Mouse (Mus musculus) MEL (cell line): ENCODE data around the gene Klf2. TPM values are rescaled to one million over a fixed set of nuclear protein-coding genes. Genes with fewer than 3 reads are reported as not detected.

Experiments used
- DNase-seq: peaks from one replicate; pipeline ENCODE4 v3.0.0; 2011; ENCODE audit warnings: low read depth, low spot score
- H3K27ac ChIP-seq: 2 replicates; pipeline ENCODE4 v1.5.1; 2012; ENCODE audit warnings: low read depth, mild to moderate bottlenecking, control low read depth, low read length, moderate library complexity; ENCODE audit not compliant: control insufficient read depth
- H3K27me3 ChIP-seq, 2 experiments: fragments of 150-350 bp in 1 of 2; sonication (generic) in 1 of 2; 2 replicates each; pipeline ENCODE4 v1.6.1; 2012; ENCODE audit warnings: low read length in 2 of 2, mild to moderate bottlenecking in 2 of 2, improper control_type of control experiment in 1 of 2, moderate library complexity in 1 of 2; ENCODE audit not compliant: insufficient read depth in 2 of 2, control insufficient read depth in 1 of 2
- H3K36me3 ChIP-seq, 2 experiments: 2 replicates each; pipeline ENCODE4 v1.6.1; 2012 to 2014; ENCODE audit warnings: low read length in 2 of 2, improper control_type of control experiment in 1 of 2, inconsistent platforms in 1 of 2, mild to moderate bottlenecking in 1 of 2; ENCODE audit not compliant: insufficient read depth in 2 of 2, control insufficient read depth in 1 of 2
- H3K4me1 ChIP-seq, 2 experiments: fragments of 150-350 bp in 1 of 2; sonication (generic) in 1 of 2; 2 replicates each; pipeline ENCODE4 v1.6.1; 2012; ENCODE audit warnings: low read length in 2 of 2, improper control_type of control experiment in 1 of 2, mild to moderate bottlenecking in 1 of 2; ENCODE audit not compliant: insufficient read depth in 2 of 2, control insufficient read depth in 1 of 2
- H3K4me3 ChIP-seq, 2 experiments: fragments of 150-350 bp in 1 of 2; sonication (generic) in 1 of 2; 2 replicates each; pipeline ENCODE4 v1.5.1; 2012; ENCODE audit warnings: low read depth in 2 of 2, low read length in 2 of 2, mild to moderate bottlenecking in 2 of 2, moderate library complexity in 2 of 2, control low read depth in 1 of 2, improper control_type of control experiment in 1 of 2; ENCODE audit not compliant: control insufficient read depth in 1 of 2, insufficient read depth in 1 of 2
- H3K79me2 ChIP-seq: 2 replicates; pipeline ENCODE4 v1.6.1; 2012; ENCODE audit warnings: mild to moderate bottlenecking, low read length, moderate library complexity; ENCODE audit not compliant: control insufficient read depth, poor library complexity, insufficient read depth
- H3K9ac ChIP-seq: 2 replicates; pipeline ENCODE4 v1.6.1; 2012; ENCODE audit warnings: low read depth, mild to moderate bottlenecking, control low read depth, low read length, moderate library complexity; ENCODE audit not compliant: control insufficient read depth, poor library complexity, severe bottlenecking
- H3K9me3 ChIP-seq: fragments of 150-350 bp; sonication (generic); replicated peaks from 2 replicates; pipeline ENCODE4 v1.6.1; 2012; ENCODE audit warnings: mild to moderate bottlenecking, low read length, improper control_type of control experiment, moderate library complexity; ENCODE audit not compliant: insufficient read depth
- BHLHE40 ChIP-seq: IDR thresholded peaks from 2 replicates; pipeline ENCODE4 v1.6.1; 2012; ENCODE audit warnings: low read depth, mild to moderate bottlenecking, inconsistent platforms, low read length, improper control_type of control experiment, borderline replicate concordance
- CHD1 ChIP-seq: IDR thresholded peaks from 2 replicates; pipeline ENCODE4 v1.6.1; 2012; ENCODE audit warnings: low read depth, mild to moderate bottlenecking, inconsistent platforms, low read length, improper control_type of control experiment
- CTCF ChIP-seq, 3 experiments: IDR thresholded peaks in 2 of 3; conservative IDR thresholded peaks in 1 of 3; 2 replicates each; pipeline ENCODE4 v1.5.1; 2011 to 2012; ENCODE audit warnings: low read length in 3 of 3, low read depth in 2 of 3, mild to moderate bottlenecking in 2 of 3, improper control_type of control experiment in 1 of 3, inconsistent platforms in 1 of 3, mixed read lengths in 1 of 3, moderate library complexity in 1 of 3; ENCODE audit not compliant: control insufficient read depth in 1 of 3, insufficient read depth in 1 of 3, poor library complexity in 1 of 3, severe bottlenecking in 1 of 3
- E2F4 ChIP-seq: IDR thresholded peaks from 2 replicates; pipeline ENCODE4 v1.6.1; 2011; ENCODE audit warnings: low read depth, low read length, improper control_type of control experiment, borderline replicate concordance
- EP300 ChIP-seq, 2 experiments: IDR thresholded peaks; 2 replicates each; pipeline ENCODE4 v1.6.1; 2011; ENCODE audit warnings: improper control_type of control experiment in 2 of 2, low read length in 2 of 2, low read depth in 1 of 2, mild to moderate bottlenecking in 1 of 2
- ETS1 ChIP-seq: IDR thresholded peaks from 2 replicates; pipeline ENCODE4 v1.6.1; 2012; ENCODE audit warnings: low read depth, mild to moderate bottlenecking, inconsistent platforms, low read length, improper control_type of control experiment, moderate library complexity
- HCFC1 ChIP-seq: IDR thresholded peaks from 2 replicates; pipeline ENCODE4 v1.6.1; 2012; ENCODE audit warnings: low read depth, mild to moderate bottlenecking, inconsistent platforms, low read length, improper control_type of control experiment, moderate library complexity
- MAFK ChIP-seq: IDR thresholded peaks from 2 replicates; pipeline ENCODE4 v1.6.1; 2011; ENCODE audit warnings: low read depth, mild to moderate bottlenecking, low read length, improper control_type of control experiment, borderline replicate concordance
- MAZ ChIP-seq: IDR thresholded peaks from 2 replicates; pipeline ENCODE4 v1.6.1; 2012; ENCODE audit warnings: low read depth, mild to moderate bottlenecking, inconsistent platforms, low read length, improper control_type of control experiment
- MEF2A ChIP-seq: IDR thresholded peaks from 2 replicates; pipeline ENCODE4 v1.6.1; 2014; ENCODE audit warnings: low read depth, mild to moderate bottlenecking, inconsistent platforms, low read length, improper control_type of control experiment; ENCODE audit not compliant: poor library complexity, insufficient replicate concordance, severe bottlenecking; ENCODE audit errors: extremely low read depth
- MYC ChIP-seq: IDR thresholded peaks from 2 replicates; pipeline ENCODE4 v1.6.1; 2011; ENCODE audit warnings: low read depth, mild to moderate bottlenecking, low read length, improper control_type of control experiment, moderate library complexity
- NELFE ChIP-seq: IDR thresholded peaks from 2 replicates; pipeline ENCODE4 v1.6.1; 2011; ENCODE audit warnings: low read depth, low read length, improper control_type of control experiment
- NRF1 ChIP-seq: IDR thresholded peaks from 2 replicates; pipeline ENCODE4 v1.6.1; 2014; ENCODE audit warnings: low read depth, mild to moderate bottlenecking, inconsistent platforms, low read length, improper control_type of control experiment, moderate library complexity; ENCODE audit not compliant: poor library complexity, insufficient read depth, severe bottlenecking
- POLR2A ChIP-seq, 2 experiments: IDR thresholded peaks; 2 replicates each; pipeline ENCODE4 v1.6.1; 2011 to 2012; ENCODE audit warnings: low read length in 2 of 2, mild to moderate bottlenecking in 2 of 2, control low read depth in 1 of 2, improper control_type of control experiment in 1 of 2, low read depth in 1 of 2, moderate library complexity in 1 of 2; ENCODE audit not compliant: control insufficient read depth in 1 of 2, insufficient read depth in 1 of 2, poor library complexity in 1 of 2
- POLR2AphosphoS2 ChIP-seq: IDR thresholded peaks from 2 replicates; pipeline ENCODE4 v1.6.1; 2011; ENCODE audit warnings: low read length, improper control_type of control experiment
- POLR2AphosphoS5 ChIP-seq: IDR thresholded peaks from 2 replicates; pipeline ENCODE4 v1.6.1; 2012; ENCODE audit warnings: low read depth, borderline replicate concordance, mild to moderate bottlenecking, inconsistent platforms, low read length, moderate library complexity, mixed read lengths
- RAD21 ChIP-seq: IDR thresholded peaks from 2 replicates; pipeline ENCODE4 v1.6.1; 2011; ENCODE audit warnings: mild to moderate bottlenecking, low read depth, low read length, improper control_type of control experiment
- SIN3A ChIP-seq: IDR thresholded peaks from 2 replicates; pipeline ENCODE4 v1.6.1; 2012; ENCODE audit warnings: low read length, improper control_type of control experiment, inconsistent platforms
- TAL1 ChIP-seq: IDR thresholded peaks from 2 replicates; pipeline ENCODE4 v1.6.1; 2012; ENCODE audit warnings: mild to moderate bottlenecking, inconsistent platforms, low read length, moderate library complexity, mixed read lengths
- TBP ChIP-seq: IDR thresholded peaks from 2 replicates; pipeline ENCODE4 v1.8.0; 2011; ENCODE audit warnings: low read depth, low read length, improper control_type of control experiment
- TCF12 ChIP-seq: IDR thresholded peaks from 2 replicates; pipeline ENCODE4 v1.6.1; 2014; ENCODE audit warnings: low read depth, mild to moderate bottlenecking, inconsistent platforms, low read length, improper control_type of control experiment, moderate library complexity
- USF2 ChIP-seq, 2 experiments: IDR thresholded peaks; 2 replicates each; pipeline ENCODE4 v1.6.1; 2011 to 2012; ENCODE audit warnings: improper control_type of control experiment in 2 of 2, low read length in 2 of 2, borderline replicate concordance in 1 of 2, inconsistent platforms in 1 of 2, low read depth in 1 of 2, mild to moderate bottlenecking in 1 of 2; ENCODE audit not compliant: insufficient read depth in 1 of 2
- polyA plus RNA-seq, 2 experiments: library from polyadenylated mRNA; stranded (reverse) in 1 of 2; unstranded in 1 of 2; fragments of >175 nt in 1 of 2; fragments of >200 nt in 1 of 2; gene quantifications; 2 replicates each; pipeline versions ENCODE4 v1.2.1 to v1.2.4; 2012; ENCODE audit warnings: low replicate concordance in 2 of 2, low read depth in 1 of 2; ENCODE audit not compliant: insufficient read length in 2 of 2, insufficient read depth in 1 of 2, missing spikeins in 1 of 2
- total RNA-seq: library from RNA; depleted of rRNA; stranded (reverse); fragments of 300-350 nt; gene quantifications from 2 replicates; pipeline ENCODE4 v1.2.3, GENCODE M21; 2012

Klf2 gene
- total and polyA plus RNA-seq, 3 experiments = not detected

- H3K27me3 ChIP-seq = no peaks in the 10 kb centered on the region; a peak in 1 of 4 replicates
- H3K4me3 ChIP-seq = no peak overlapping the region
- H3K9ac ChIP-seq = no peak overlapping the region
- no peak for TF ChIP-seq BHLHE40
- TF ChIP-seq TCF12 = 0 out of 2 replicates have a peak, but pooled peaks have one; percentile 40
- TF ChIP-seq ETS1 = peak; percentile 57; the same call in 1 of the 2 replicates
- TF ChIP-seq EP300 (IDR thresholded peaks at IDR 0.05; ENCODE audit: low read depth in 1 of 2, low read length in 2 of 2) = peak in 1 of 2 experiments; percentile 65; a peak in 2 of 4 replicates
- no peak for TF ChIP-seq USF2 (IDR thresholded peaks at IDR 0.05; ENCODE audit: borderline replicate concordance in 1 of 2, insufficient read depth in 1 of 2, low read depth in 1 of 2, low read length in 2 of 2)
- peaks cover 0 to 3% of the 10 kb centered on the region in 2 experiments; a peak in 2 of 4 replicates for H3K36me3 ChIP-seq
- no peaks in the 10 kb centered on the region for H3K9me3 ChIP-seq
- DNase-seq = peak; percentile 33
- no peaks in the 10 kb centered on the region for H3K79me2 ChIP-seq
- H3K4me1 ChIP-seq = peaks cover 0 to 11% of the 10 kb centered on the region in 2 experiments; a peak in 3 of 4 replicates
- H3K27ac ChIP-seq = no peak overlapping the region
These were observed 33.5 kb upstream of the Klf2 start for GRCm38 (mm10) chr8:72285285-72285684.

GRCm38 (mm10) chr8:72289051-72289450 lies 29.8 kb upstream of the Klf2 start:
- Histone ChIP-seq H3K36me3 (peaks cover 0 to 3% of the 10 kb centered on the region in 2 experiments; a peak in 2 of 4 replicates), H3K27ac (no peak overlapping the region), H3K9ac (no peak overlapping the region), H3K27me3 (no peaks in the 10 kb centered on the region; a peak in 1 of 4 replicates), H3K9me3 (no peaks in the 10 kb centered on the region), H3K79me2 (no peaks in the 10 kb centered on the region), H3K4me1 (peaks cover 0 to 11% of the 10 kb centered on the region in 2 experiments; a peak in 2 of 4 replicates), H3K4me3 (no peak overlapping the region)
- no peak for DNase-seq
- TF ChIP-seq CHD1 (no peak), TBP (no peak), TCF12 (no peak), NRF1 (no peak), MAFK (no peak), MAZ (no peak), POLR2AphosphoS5 (no peak), HCFC1 (no peak), MYC (no peak), SIN3A (no peak), E2F4 (no peak), MEF2A (no peak), TAL1 (no peak), NELFE (no peak), POLR2AphosphoS2 (no peak), RAD21 (no peak), USF2 (IDR thresholded peaks at IDR 0.05; ENCODE audit: borderline replicate concordance in 1 of 2, insufficient read depth in 1 of 2, low read depth in 1 of 2, low read length in 2 of 2) (no peak), CTCF (IDR thresholded peaks at IDR 0.05 in 2 of 3, conservative IDR thresholded peaks at IDR 0.05 in 1 of 3; ENCODE audit: control insufficient read depth in 1 of 3, insufficient read depth in 1 of 3, low read depth in 2 of 3, low read length in 3 of 3, poor library complexity in 1 of 3, severe bottlenecking in 1 of 3) (no peak), POLR2A (IDR thresholded peaks at IDR 0.05; ENCODE audit: control insufficient read depth in 1 of 2, insufficient read depth in 1 of 2, low read depth in 1 of 2, low read length in 2 of 2, poor library complexity in 1 of 2) (no peak)
